Mouse (Mus musculus) lung, postnatal 0 days (tissue): Measurements from ENCODE around the gene Rxfp2.

Experiments used
- CTCF ChIP-seq: IDR thresholded peaks from 2 replicates; pipeline ENCODE4 v1.5.1; 2016; ENCODE audit warnings: antibody characterized with exemption, mild to moderate bottlenecking
- EP300 ChIP-seq: IDR thresholded peaks from 2 replicates; pipeline ENCODE4 v1.6.1; 2016; ENCODE audit warnings: antibody characterized with exemption, mild to moderate bottlenecking, control low read depth

DNA sequence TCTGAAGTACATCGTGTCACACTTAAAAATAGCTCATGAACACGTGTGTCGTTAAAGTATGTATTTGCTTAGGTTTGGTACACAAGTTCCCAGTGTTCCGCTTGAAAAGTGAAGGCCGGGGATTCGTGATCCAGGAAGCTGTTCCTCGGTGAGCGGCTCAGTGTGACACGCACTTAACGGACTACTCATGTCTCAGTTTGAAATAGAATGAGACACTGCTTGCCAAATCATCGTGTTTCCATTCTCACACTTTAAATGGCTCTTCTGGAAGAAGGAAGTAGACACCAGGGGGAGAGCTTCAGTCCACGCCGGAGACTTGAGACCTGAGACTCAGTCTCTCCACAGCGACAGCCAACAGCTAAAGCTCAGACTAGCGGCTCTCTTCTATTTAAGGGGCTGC is 28.0 kb downstream of the Rxfp2 start:
- TF ChIP-seq CTCF = no peak
- no peak for TF ChIP-seq EP300
